Mouse (Mus musculus): ENCODE measurements around the gene Gramd4.
A peak's percentile ranks its signal among the peaks of the same experiment; 100 is the strongest.

Gene Gramd4

DNA sequence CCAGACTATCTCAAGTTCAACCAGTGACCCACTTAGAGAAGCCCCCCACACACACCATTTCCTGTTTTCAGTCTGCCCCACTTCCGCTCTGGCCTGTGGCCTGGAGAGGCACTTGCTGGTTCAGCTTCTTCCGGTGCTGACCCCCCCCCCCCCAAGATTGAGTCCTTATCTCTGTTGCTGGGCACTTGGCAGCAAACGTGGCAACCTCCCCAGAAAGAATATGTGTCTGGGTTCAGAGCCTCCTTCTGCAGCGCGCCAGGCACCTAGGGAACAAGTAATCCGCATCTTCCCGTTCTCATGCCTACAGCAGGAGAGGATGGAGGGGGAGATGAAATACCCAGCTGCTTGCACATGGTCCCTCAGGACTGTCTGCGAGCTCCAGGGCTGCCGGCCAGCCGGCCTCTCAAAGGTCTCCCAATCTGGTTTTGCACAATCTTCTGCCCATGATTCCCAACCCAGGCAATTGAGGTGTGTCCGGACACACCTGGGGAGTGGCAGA is 124.5 kb downstream of the Gramd4 start:
- DNase-seq (ENCODE audit: low spot score in 2 of 2): peak in 1 of 2 experiments; percentile 48

DNA sequence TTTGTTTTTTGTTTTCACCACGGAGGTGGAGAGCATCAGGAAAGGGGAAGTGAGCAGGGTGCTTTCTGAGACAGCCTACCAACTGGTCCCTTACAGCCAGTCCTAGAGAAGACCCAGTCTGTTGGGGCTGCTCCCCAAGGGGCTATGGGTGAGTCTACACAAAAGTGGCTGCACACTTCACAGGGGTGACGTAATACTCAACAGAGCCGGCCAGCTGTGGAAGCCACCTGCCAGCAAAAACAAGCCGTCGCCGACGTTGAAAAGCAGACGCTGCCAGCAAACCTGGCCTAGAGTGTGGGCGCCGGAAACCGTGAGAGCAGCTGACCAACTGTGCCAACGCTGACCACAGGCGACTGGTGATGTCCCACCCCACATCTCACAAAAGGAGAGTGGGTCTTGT is 125.2 kb downstream of the Gramd4 start:
- peak; percentile 70 to 82 for DNase-seq (ENCODE audit: low spot score in 2 of 2)

DNA sequence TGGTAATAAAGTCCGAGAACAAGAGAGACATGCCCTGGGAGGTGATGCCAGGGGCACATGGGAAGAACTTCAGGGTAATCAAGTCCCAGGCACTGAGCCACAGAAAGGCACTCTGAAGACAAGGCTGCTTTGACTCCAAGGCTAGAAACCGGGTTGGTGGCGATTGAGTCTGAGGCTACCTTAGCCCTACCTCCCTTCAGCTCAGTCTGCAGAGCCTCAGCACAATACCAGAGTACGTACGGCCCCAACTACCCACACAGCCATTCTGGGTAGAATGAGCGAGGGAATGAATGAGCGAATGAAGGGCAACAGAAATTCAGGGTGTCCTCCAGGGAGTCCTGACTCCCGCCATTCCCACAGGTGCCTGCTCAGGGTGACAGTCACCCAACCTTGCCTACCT is 126.0 kb downstream of the Gramd4 start:
- no peak for DNase-seq (ENCODE audit: low spot score in 2 of 2)

DNA sequence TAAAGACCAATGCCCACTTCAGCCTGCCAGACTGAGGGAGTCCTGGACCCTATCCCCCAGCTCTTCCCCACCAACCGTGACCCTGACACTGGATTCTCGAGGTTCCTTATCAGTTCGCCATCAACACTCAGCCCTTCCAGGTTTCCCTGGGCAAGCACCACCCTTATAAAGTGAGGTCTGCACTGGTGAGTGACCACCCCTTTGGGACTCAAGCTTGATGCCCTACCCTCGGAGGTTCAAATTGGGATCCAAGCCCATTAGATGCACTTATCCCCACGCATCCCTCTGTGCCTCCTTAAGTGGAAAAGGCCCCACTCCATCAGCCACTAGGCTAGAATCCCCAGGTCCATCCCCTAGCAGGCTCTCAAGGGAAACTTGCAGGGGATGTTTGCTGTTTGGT is 126.6 kb downstream of the Gramd4 start:
- no peak for DNase-seq (ENCODE audit: low spot score in 2 of 2)

DNA sequence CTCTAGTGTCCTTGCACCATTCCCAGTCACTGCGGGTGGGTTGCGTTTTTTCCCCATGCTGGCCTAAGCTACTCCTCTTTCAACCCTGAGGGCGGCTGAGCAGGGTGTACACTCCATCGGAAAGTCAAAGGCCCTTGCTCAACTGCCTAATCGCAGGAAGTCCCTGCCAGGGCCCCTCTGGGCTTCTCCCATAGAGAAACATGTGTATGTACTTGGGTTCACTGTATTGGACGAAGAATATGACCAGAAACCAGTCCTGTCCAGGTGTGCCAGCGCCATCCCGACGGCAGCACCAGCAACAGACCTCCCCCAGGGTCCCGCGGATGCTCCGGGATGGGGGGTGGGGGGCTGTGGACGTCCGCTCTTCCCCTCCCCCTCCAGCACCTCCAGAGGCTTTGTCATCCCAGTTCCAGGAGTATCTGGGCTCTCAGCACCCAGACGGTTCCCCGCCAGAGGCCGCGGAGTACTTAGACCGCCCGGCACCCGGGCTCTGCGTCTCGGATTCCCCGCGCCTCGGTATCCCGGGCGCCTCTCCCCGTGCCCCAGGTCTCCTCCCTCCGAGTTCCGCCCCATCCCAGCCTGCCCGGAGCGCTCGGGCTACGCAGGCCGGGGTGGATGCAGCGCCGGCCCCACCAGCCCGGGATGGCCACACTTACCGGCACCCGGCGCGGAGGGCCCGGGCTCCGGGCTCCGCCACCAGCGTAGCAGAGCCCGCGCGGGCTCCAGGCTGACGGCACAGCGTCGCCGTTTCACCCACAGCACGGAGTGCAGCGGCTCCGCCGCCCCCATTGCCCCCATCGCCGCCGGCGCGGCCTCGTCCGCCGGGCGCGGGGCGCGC is 127.6 kb downstream of the Gramd4 start:
- DNase-seq (ENCODE audit: low spot score in 2 of 2): peak in 1 of 2 experiments; percentile 75

DNA sequence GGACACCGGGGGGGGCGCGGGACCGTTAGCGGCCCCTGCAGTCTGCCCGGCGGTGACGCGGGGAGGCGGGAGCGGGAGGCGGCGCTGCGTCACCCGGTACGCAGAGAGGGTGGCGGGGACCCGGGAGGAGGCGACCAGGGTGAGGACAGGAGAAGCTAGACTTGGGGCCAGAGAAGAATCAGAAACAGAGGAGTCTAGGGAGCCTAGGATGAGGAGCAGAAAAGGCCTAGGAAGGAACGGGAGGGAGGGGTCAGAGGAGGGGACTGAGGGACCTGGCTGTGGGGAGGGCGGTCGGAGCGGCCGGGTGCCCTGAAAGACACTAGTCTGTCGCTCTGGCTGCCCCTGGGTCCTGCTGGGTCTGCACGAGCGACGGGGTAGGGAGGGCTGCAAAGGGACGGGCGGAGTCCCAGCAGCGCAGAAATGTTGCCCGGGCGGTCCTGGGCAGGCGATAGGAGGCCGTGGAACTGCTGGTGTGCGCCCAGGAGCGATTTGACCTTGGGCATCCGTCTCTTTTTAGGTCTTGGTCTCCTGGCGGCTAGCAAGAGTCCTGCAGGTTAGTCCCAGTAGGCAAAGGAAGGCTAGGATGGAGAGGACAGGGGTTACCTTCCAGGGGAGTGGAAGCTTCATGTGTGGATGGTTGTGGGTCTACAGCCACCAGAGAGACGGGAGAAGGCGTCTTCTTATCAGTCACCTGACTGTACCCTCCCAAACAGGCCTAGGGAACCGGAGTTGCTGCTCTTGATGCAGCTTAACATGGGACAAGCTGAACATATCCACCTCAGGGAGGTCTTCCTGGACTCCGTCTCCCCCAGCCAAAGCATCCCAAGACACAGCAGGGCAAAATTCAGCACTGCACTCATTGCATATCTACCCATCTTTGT is 128.4 kb downstream of the Gramd4 start, which contains the start of gene Cerk:
Gene Cerk, minus strand, starts transcription at position 453 of the 881 bp plus-strand sequence.
- DNase-seq (ENCODE audit: low spot score in 2 of 2): peak; percentile 69 to 83

DNA sequence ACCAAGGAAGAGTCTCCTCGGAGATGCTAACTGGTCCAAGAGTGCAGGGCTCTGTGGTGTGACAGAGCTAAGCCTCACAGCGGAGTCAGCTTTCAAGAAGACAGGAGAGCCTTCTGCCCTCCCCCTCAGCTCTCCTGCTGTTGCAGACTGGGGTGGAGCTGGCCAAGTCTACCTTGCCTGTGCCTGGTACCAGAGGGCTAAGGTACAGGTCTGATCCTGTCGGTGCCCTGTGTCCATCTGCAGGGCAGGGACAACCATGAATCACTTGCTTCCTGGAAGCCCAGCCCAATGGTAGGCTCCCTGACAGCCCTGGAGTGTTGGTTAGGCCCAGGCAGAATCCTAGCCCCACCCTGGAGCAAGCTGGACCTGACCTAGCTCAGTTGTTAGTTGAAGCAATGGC is 129.2 kb downstream of the Gramd4 start:
- DNase-seq (ENCODE audit: low spot score in 2 of 2): no peak

Measured in spleen, postnatal 4 days (tissue).